Mouse (Mus musculus): Measurements from ENCODE around the gene Zcchc2. TPM values are rescaled to one million over a fixed set of nuclear protein-coding genes. Genes with fewer than 3 reads are reported as not detected.

Zcchc2 gene
- polyA plus RNA-seq, 1 experiment from 2014 or later: 2.5 TPM

- H3K4me1 ChIP-seq (replicated peaks; ENCODE audit: control insufficient read depth, insufficient read depth, low read length): peaks cover 7% of the 10 kb centered on the region; the same call in 1 of the 2 replicates
- no peaks in the 10 kb centered on the region for H3K27me3 ChIP-seq (ENCODE audit: control insufficient read depth, insufficient read depth, low read length)
- H3K4me2 ChIP-seq (ENCODE audit: low read depth, low read length, severe bottlenecking): peak overlapping the region; percentile 100
- ATAC-seq (replicated peaks; ENCODE audit: low FRiP score): no peak
- H3K9ac ChIP-seq (ENCODE audit: low read length): peak overlapping the region; percentile 73
- 5% methylated on average over 7 of the region's 7 CpGs for WGBS
- H3K27ac ChIP-seq (ENCODE audit: low read depth, low read length): no peak overlapping the region
- H3K4me3 ChIP-seq (ENCODE audit: low read depth, low read length): peak overlapping the region; percentile 63
- no peaks in the 10 kb centered on the region for H3K36me3 ChIP-seq (ENCODE audit: control insufficient read depth, insufficient read depth, low read length)
- DNase-seq (ENCODE audit: low spot score): no peak
- H3K9me3 ChIP-seq (ENCODE audit: control insufficient read depth, low read length): no peaks in the 10 kb centered on the region
Observed at GRCm38 (mm10) chr1:105993196-105993595, 3.0 kb downstream of the Zcchc2 start.

- Histone ChIP-seq H3K27ac (ENCODE audit: low read depth, low read length) (no peak overlapping the region), H3K9ac (ENCODE audit: low read length) (peak overlapping the region; percentile 73), H3K4me3 (ENCODE audit: low read depth, low read length) (peak overlapping the region; percentile 63), H3K27me3 (ENCODE audit: control insufficient read depth, insufficient read depth, low read length) (no peaks in the 10 kb centered on the region), H3K4me1 (replicated peaks; ENCODE audit: control insufficient read depth, insufficient read depth, low read length) (peaks cover 7% of the 10 kb centered on the region; the same call in 1 of the 2 replicates), H3K36me3 (ENCODE audit: control insufficient read depth, insufficient read depth, low read length) (no peaks in the 10 kb centered on the region), H3K4me2 (ENCODE audit: low read depth, low read length, severe bottlenecking) (peak overlapping the region; percentile 100), H3K9me3 (ENCODE audit: control insufficient read depth, low read length) (no peaks in the 10 kb centered on the region)
- DNase-seq (ENCODE audit: low spot score) (peak; percentile 92), ATAC-seq (replicated peaks; ENCODE audit: low FRiP score) (peak; percentile 79)
- under 1% methylated on average over 37 of the region's 37 CpGs for WGBS
Observed at GRCm38 (mm10) chr1:105993601-105994209, 3.5 kb downstream of the Zcchc2 start.

DNA sequence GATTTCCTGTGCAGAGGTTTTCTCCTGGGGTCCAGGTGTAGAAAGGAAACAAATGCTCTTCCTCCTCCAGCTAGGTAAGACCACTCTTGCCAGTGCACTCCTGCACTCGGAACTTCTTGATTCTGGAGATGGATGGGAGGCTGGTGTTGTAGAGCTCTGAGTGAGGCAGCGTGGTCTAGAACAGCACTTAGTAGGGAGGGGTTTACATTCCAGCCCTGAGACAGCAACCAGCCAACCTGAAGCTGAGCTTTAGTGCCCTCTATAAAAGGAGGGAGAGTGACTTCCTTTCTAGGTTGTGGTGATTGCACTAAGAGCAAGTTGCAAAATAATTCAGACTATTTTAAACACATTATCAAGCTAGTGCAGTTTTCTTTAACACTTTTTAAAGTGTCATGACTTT lies 5.8 kb downstream of the Zcchc2 start:
- H3K27me3 ChIP-seq (ENCODE audit: control insufficient read depth, insufficient read depth, low read length): no peaks in the 10 kb centered on the region
- no peaks in the 10 kb centered on the region for H3K36me3 ChIP-seq (ENCODE audit: control insufficient read depth, insufficient read depth, low read length)
- H3K4me1 ChIP-seq (replicated peaks; ENCODE audit: control insufficient read depth, insufficient read depth, low read length): peaks cover 7% of the 10 kb centered on the region; the same call in 1 of the 2 replicates
- no peak for DNase-seq (ENCODE audit: low spot score)
- no peak overlapping the region for H3K4me3 ChIP-seq (ENCODE audit: low read depth, low read length)
- no peak overlapping the region for H3K9ac ChIP-seq (ENCODE audit: low read length)
- 70% methylated on average over 2 of the region's 2 CpGs for WGBS
- H3K4me2 ChIP-seq (ENCODE audit: low read depth, low read length, severe bottlenecking): no peak overlapping the region
- no peak overlapping the region for H3K27ac ChIP-seq (ENCODE audit: low read depth, low read length)
- no peaks in the 10 kb centered on the region for H3K9me3 ChIP-seq (ENCODE audit: control insufficient read depth, low read length)
- ATAC-seq (replicated peaks; ENCODE audit: low FRiP score): no peak

DNA sequence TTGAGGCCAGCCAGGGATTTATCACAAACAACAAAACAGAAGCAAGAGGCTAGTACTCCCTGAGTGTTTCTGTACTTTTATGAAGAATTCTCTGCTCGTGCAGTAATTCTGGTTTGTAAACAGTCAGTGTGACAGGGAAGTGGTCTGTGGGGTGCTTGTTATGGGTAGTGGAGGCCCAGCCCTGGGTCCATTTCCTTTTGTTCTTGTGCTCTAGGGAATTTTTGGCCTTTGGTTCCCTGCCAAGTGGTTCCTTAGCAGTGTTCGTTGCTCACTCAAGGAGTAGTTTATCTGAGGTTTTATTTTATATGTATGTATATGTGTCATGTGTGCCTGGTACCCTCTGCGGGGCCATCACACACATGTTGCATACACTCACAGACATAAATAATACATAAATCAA lies 7.1 kb downstream of the Zcchc2 start:
- H3K27ac ChIP-seq (ENCODE audit: low read depth, low read length): no peak overlapping the region
- ATAC-seq (replicated peaks; ENCODE audit: low FRiP score) (no peak), DNase-seq (ENCODE audit: low spot score) (no peak)
- H3K4me2 ChIP-seq (ENCODE audit: low read depth, low read length, severe bottlenecking): no peak overlapping the region
- H3K36me3 ChIP-seq (ENCODE audit: control insufficient read depth, insufficient read depth, low read length): no peaks in the 10 kb centered on the region
- H3K4me1 ChIP-seq (replicated peaks; ENCODE audit: control insufficient read depth, insufficient read depth, low read length): peaks cover 3% of the 10 kb centered on the region; the same call in 1 of the 2 replicates
- H3K27me3 ChIP-seq (ENCODE audit: control insufficient read depth, insufficient read depth, low read length): no peaks in the 10 kb centered on the region
- no peak overlapping the region for H3K4me3 ChIP-seq (ENCODE audit: low read depth, low read length)
- H3K9me3 ChIP-seq (ENCODE audit: control insufficient read depth, low read length): no peaks in the 10 kb centered on the region
- no peak overlapping the region for H3K9ac ChIP-seq (ENCODE audit: low read length)
- WGBS: 66% methylated on average over 3 of the region's 3 CpGs

DNA sequence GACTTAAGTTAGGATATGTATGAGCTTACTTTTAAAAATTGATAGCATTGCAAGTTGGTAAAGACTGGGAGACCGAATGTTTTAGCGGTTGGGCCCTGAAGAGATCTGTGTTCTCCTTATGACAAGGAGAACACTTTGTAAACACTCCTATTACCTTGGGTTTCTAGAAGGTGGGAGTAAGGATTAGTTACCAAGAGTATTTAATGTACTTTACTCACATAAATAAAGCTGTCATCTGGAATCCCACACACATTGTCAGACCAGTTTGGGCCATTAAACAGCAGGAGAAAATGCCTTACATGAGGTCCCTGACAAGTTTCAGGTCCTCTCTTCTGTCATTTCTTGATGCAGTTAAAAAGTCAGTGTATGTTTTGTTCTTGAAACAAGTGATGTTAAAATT lies 9.6 kb downstream of the Zcchc2 start:
- no peak overlapping the region for H3K27ac ChIP-seq (ENCODE audit: low read depth, low read length)
- DNase-seq (ENCODE audit: low spot score) (no peak), ATAC-seq (replicated peaks; ENCODE audit: low FRiP score) (no peak)
- no peak overlapping the region for H3K4me3 ChIP-seq (ENCODE audit: low read depth, low read length)
- H3K9me3 ChIP-seq (ENCODE audit: control insufficient read depth, low read length): no peaks in the 10 kb centered on the region
- no peak overlapping the region for H3K9ac ChIP-seq (ENCODE audit: low read length)
- no peak overlapping the region for H3K4me2 ChIP-seq (ENCODE audit: low read depth, low read length, severe bottlenecking)
- H3K4me1 ChIP-seq (replicated peaks; ENCODE audit: control insufficient read depth, insufficient read depth, low read length): no peaks in the 10 kb centered on the region
- no peaks in the 10 kb centered on the region for H3K27me3 ChIP-seq (ENCODE audit: control insufficient read depth, insufficient read depth, low read length)
- H3K36me3 ChIP-seq (ENCODE audit: control insufficient read depth, insufficient read depth, low read length): no peaks in the 10 kb centered on the region
- WGBS: 98% methylated on average over 2 of the region's 2 CpGs

- Histone ChIP-seq H3K4me1 (replicated peaks; ENCODE audit: control insufficient read depth, insufficient read depth, low read length) (no peaks in the 10 kb centered on the region), H3K36me3 (ENCODE audit: control insufficient read depth, insufficient read depth, low read length) (no peaks in the 10 kb centered on the region)
- WGBS: 86% methylated on average over 1 of the region's 1 CpGs
Observed at GRCm38 (mm10) chr1:106007581-106007980, 17.4 kb downstream of the Zcchc2 start.

DNA sequence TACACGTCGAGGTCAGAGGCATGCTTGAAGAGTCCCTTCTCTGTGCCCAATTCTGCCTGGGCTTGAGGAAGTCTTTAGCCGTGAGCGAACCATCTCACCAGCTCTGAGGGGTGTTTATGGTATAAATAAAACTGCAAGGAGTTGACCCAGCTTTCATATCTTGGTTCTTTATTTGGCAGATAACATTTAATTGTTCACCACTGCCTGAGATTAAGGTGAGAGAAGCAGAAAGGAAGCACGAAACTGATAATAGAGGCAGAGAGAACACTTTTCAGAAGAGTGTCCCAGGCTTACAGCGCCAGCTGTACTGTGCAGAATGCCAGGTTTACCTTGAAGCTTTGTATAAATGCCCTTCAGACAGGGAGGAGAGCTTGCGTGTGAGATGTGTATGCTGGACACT lies 20.9 kb downstream of the Zcchc2 start:
- no peak overlapping the region for H3K9ac ChIP-seq (ENCODE audit: low read length)
- no peak overlapping the region for H3K27ac ChIP-seq (ENCODE audit: low read depth, low read length)
- no peaks in the 10 kb centered on the region for H3K36me3 ChIP-seq (ENCODE audit: control insufficient read depth, insufficient read depth, low read length)
- H3K4me3 ChIP-seq (ENCODE audit: low read depth, low read length): no peak overlapping the region
- DNase-seq (ENCODE audit: low spot score) (no peak), ATAC-seq (replicated peaks; ENCODE audit: low FRiP score) (no peak)
- no peaks in the 10 kb centered on the region for H3K9me3 ChIP-seq (ENCODE audit: control insufficient read depth, low read length)
- H3K27me3 ChIP-seq (ENCODE audit: control insufficient read depth, insufficient read depth, low read length): no peaks in the 10 kb centered on the region
- 90% methylated on average over 7 of the region's 7 CpGs for WGBS
- H3K4me1 ChIP-seq (replicated peaks; ENCODE audit: control insufficient read depth, insufficient read depth, low read length): no peaks in the 10 kb centered on the region
- H3K4me2 ChIP-seq (ENCODE audit: low read depth, low read length, severe bottlenecking): no peak overlapping the region

More at GRCm38 (mm10) chr1:106007581-106007980, 17.4 kb downstream of the Zcchc2 start:
- Histone ChIP-seq H3K9me3 (ENCODE audit: control insufficient read depth, low read length) (no peaks in the 10 kb centered on the region), H3K27me3 (ENCODE audit: control insufficient read depth, insufficient read depth, low read length) (no peaks in the 10 kb centered on the region), H3K9ac (ENCODE audit: low read length) (no peak overlapping the region), H3K4me3 (ENCODE audit: low read depth, low read length) (no peak overlapping the region), H3K27ac (ENCODE audit: low read depth, low read length) (no peak overlapping the region), H3K4me2 (ENCODE audit: low read depth, low read length, severe bottlenecking) (no peak overlapping the region)
- ATAC-seq (replicated peaks; ENCODE audit: low FRiP score) (no peak), DNase-seq (ENCODE audit: low spot score) (no peak)

DNA sequence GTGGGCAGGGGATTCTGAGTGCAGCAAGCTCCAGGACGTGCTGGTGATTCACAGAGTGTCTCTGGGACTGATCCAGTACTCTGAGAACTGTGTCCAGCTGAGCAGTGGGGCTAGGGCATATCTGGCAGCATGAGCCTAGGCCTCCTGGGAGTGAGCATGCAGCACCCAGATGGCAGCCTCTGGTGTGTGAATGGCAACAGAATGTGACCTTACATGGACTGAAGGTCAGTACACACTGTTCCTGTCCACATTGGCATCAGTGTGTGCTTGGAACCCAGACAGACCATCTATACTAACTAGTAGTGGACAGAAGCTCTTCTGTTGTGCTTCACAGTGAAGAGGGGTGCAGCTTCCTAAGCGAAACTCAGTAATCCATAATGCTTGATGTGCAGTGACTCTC lies 23.6 kb downstream of the Zcchc2 start:
- DNase-seq (ENCODE audit: low spot score) (no peak), ATAC-seq (replicated peaks; ENCODE audit: low FRiP score) (no peak)
- Histone ChIP-seq H3K4me3 (ENCODE audit: low read depth, low read length) (no peak overlapping the region), H3K4me2 (ENCODE audit: low read depth, low read length, severe bottlenecking) (no peak overlapping the region), H3K9me3 (ENCODE audit: control insufficient read depth, low read length) (no peaks in the 10 kb centered on the region), H3K36me3 (ENCODE audit: control insufficient read depth, insufficient read depth, low read length) (no peaks in the 10 kb centered on the region; the same call in 1 of the 2 replicates), H3K4me1 (replicated peaks; ENCODE audit: control insufficient read depth, insufficient read depth, low read length) (no peaks in the 10 kb centered on the region), H3K27ac (ENCODE audit: low read depth, low read length) (no peak overlapping the region), H3K27me3 (ENCODE audit: control insufficient read depth, insufficient read depth, low read length) (no peaks in the 10 kb centered on the region), H3K9ac (ENCODE audit: low read length) (no peak overlapping the region)
- 80% methylated on average over 2 of the region's 2 CpGs for WGBS

DNA sequence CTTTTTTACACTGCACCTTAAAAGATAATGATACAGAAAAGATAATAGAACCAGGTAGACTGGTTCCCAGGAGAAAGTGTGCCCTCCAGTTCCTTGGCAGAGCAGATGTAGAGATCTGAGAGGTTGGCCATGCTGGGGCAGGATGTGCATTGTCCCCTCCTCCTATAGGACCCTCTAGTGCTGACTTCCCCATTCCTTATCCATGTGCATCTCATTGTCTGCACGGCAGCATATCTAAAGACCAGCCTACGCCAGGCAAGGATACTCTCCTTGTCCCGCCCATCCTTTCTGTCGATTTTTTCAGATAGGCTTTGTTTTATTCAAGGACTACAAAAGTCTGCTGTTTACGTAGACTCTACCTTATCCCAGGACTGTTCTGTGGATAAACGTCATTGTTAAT lies 26.1 kb downstream of the Zcchc2 start:
- Histone ChIP-seq H3K4me3 (ENCODE audit: low read depth, low read length) (no peak overlapping the region), H3K9me3 (ENCODE audit: control insufficient read depth, low read length) (no peaks in the 10 kb centered on the region), H3K4me1 (replicated peaks; ENCODE audit: control insufficient read depth, insufficient read depth, low read length) (no peaks in the 10 kb centered on the region), H3K36me3 (ENCODE audit: control insufficient read depth, insufficient read depth, low read length) (no peaks in the 10 kb centered on the region; the same call in 1 of the 2 replicates), H3K9ac (ENCODE audit: low read length) (no peak overlapping the region), H3K27ac (ENCODE audit: low read depth, low read length) (no peak overlapping the region), H3K4me2 (ENCODE audit: low read depth, low read length, severe bottlenecking) (no peak overlapping the region), H3K27me3 (ENCODE audit: control insufficient read depth, insufficient read depth, low read length) (no peaks in the 10 kb centered on the region)
- no peak for DNase-seq (ENCODE audit: low spot score)
- 89% methylated on average over 6 of the region's 6 CpGs for WGBS
- ATAC-seq (replicated peaks; ENCODE audit: low FRiP score): no peak

All from forebrain, embryonic 11.5 days (tissue).